Mouse (Mus musculus) liver, embryonic 12.5 days (tissue): Measurements from ENCODE around the gene Cacna2d3. TPM values are rescaled to one million over a fixed set of nuclear protein-coding genes. Genes with fewer than 3 reads are reported as not detected.

Source experiments
- ATAC-seq: fragments of 200-750 bp; cut with Nextera tagmentation; 2 replicates; pipeline ENCODE4 v1.8.0; 2017; ENCODE audit warnings: moderate number of reproducible peaks, mild to moderate bottlenecking, moderate library complexity
- H3K27ac ChIP-seq: fragments of 300-500 bp; sonication (generic); 2 replicates; pipeline ENCODE4 v1.5.1; 2016; ENCODE audit warnings: mild to moderate bottlenecking
- H3K27me3 ChIP-seq: fragments of 300-500 bp; sonication (generic); replicated peaks from 2 replicates; pipeline ENCODE4 v1.6.1; 2016; ENCODE audit warnings: mild to moderate bottlenecking, moderate library complexity
- H3K36me3 ChIP-seq: fragments of 300-500 bp; sonication (generic); 2 replicates; pipeline ENCODE4 v1.6.1; 2016; ENCODE audit warnings: mild to moderate bottlenecking, moderate library complexity
- H3K4me1 ChIP-seq: fragments of 300-500 bp; sonication (generic); 2 replicates; pipeline ENCODE4 v1.6.1; 2016
- H3K4me2 ChIP-seq: fragments of 300-500 bp; sonication (generic); 2 replicates; pipeline ENCODE4 v1.6.1; 2016; ENCODE audit warnings: mild to moderate bottlenecking, moderate library complexity
- H3K4me3 ChIP-seq: fragments of 300-500 bp; sonication (generic); 2 replicates; pipeline ENCODE4 v1.5.1; 2016; ENCODE audit warnings: mild to moderate bottlenecking, moderate library complexity
- H3K9ac ChIP-seq: fragments of 300-500 bp; sonication (generic); 2 replicates; pipeline ENCODE4 v1.6.1; 2016; ENCODE audit warnings: mild to moderate bottlenecking, moderate library complexity
- H3K9me3 ChIP-seq: fragments of 300-500 bp; sonication (generic); replicated peaks from 2 replicates; pipeline ENCODE4 v1.6.1; 2016; ENCODE audit warnings: mild to moderate bottlenecking, moderate library complexity
- WGBS: fragments of 180-500 bp; shearing (Covaris S2); methylation state at CpG from one replicate; pipeline ENCODE4 v1.1.7; 2016; ENCODE audit not compliant: insufficient replicate concordance; 5-methylcytosine and 5-hydroxymethylcytosine counted together
- polyA plus RNA-seq: library from polyadenylated mRNA; unstranded; fragments of >200 nt; fragmentation: Nextera tagmentation; extraction: Ambion mirVana; gene quantifications from 2 replicates; pipeline ENCODE4 v1.2.1, GENCODE M21; 2016

Cacna2d3 gene
- polyA plus RNA-seq, 1 experiment from 2014 or later = 0.39 TPM

DNA sequence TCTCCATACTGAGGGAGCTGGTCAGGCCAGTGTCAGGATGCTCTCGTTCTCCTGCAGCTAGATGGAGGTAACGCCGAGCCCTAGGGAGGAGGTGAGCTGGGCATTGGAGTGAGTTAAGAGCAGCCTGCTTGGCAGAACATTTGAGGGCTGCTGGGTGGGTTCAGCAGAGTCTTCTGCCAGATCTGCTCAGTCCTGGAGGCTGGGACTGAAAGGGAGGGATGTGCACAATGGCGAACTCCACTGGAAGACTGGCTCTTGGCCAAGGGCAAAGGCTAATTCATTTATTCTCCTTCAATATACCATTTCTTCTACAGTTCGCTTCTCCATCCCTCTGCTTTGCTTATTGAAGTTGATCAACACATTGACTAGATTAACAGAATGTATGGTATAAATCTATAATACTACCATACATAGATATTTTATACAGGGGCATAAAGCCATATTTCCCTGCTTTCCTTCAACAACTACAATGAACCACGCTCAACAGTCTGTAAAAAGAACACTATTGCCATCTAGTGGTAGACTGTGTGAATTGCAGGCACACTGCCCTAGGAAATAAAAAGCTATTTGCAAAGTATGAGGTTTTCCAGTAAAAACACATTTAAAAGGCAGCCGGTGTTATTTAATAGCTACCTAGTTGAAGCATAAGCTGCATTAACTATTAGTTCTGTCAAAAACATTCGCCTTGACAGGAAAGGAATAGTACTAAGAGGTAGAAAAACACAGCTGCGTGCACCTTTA lies 611.1 kb downstream of the Cacna2d3 start:
- H3K4me3 ChIP-seq = no peak overlapping the region
- WGBS = 59% methylated on average over 9 of the region's 9 CpGs
- no peak overlapping the region for H3K9ac ChIP-seq
- H3K27ac ChIP-seq = no peak overlapping the region
- H3K27me3 ChIP-seq = no peaks in the 10 kb centered on the region
- no peaks in the 10 kb centered on the region for H3K36me3 ChIP-seq
- H3K4me2 ChIP-seq = no peak overlapping the region
- no peaks in the 10 kb centered on the region for H3K4me1 ChIP-seq
- no peaks in the 10 kb centered on the region for H3K9me3 ChIP-seq
- ATAC-seq = no peak

DNA sequence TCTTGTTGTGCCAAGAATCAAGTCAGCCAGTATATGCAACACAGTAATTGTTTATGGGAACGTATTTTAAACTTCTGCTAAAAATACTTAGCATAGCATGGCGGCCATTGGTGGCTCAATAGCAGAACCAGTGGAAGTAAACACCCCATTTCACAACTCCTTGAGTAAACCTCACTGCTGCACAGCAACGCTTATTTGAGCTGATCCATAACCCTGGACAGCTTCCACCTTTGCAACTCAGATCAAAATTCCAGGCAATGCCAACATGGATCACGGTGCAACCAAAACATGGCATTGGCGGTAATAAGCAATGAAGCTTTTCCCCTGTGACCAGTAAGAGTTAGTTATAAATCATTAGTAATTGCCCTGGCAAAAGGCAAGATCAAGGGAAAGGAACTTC lies 614.2 kb downstream of the Cacna2d3 start:
- Histone ChIP-seq H3K4me3 (no peak overlapping the region), H3K9ac (no peak overlapping the region), H3K27me3 (no peaks in the 10 kb centered on the region), H3K9me3 (no peaks in the 10 kb centered on the region), H3K36me3 (no peaks in the 10 kb centered on the region), H3K27ac (no peak overlapping the region), H3K4me2 (no peak overlapping the region), H3K4me1 (no peaks in the 10 kb centered on the region)
- 72% methylated on average over 5 of the region's 5 CpGs for WGBS
- ATAC-seq = no peak

DNA sequence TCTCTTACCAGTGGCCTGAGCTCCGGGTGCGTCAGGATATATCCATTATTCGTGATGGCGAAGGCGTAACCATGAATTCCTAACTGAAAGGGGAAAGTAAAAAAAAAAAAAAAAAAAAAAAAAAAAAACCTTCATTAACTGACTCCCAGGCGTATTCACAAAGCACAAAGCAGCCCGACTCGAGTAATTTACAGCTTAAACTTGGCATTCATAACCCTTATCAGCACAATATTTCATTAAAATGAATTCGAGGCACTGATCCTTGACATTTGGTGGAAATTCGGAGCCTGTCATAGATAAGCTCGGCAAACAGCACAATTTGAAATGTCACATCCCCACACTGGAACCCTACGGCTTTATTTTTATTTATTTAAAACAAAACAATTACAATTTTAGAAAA lies 623.9 kb downstream of the Cacna2d3 start:
- no peaks in the 10 kb centered on the region for H3K9me3 ChIP-seq
- no peak overlapping the region for H3K4me3 ChIP-seq
- no peaks in the 10 kb centered on the region for H3K4me1 ChIP-seq
- no peaks in the 10 kb centered on the region for H3K36me3 ChIP-seq
- WGBS = 60% methylated on average over 12 of the region's 12 CpGs
- no peak for ATAC-seq
- H3K9ac ChIP-seq = no peak overlapping the region
- H3K27me3 ChIP-seq = no peaks in the 10 kb centered on the region
- H3K27ac ChIP-seq = no peak overlapping the region
- no peak overlapping the region for H3K4me2 ChIP-seq

DNA sequence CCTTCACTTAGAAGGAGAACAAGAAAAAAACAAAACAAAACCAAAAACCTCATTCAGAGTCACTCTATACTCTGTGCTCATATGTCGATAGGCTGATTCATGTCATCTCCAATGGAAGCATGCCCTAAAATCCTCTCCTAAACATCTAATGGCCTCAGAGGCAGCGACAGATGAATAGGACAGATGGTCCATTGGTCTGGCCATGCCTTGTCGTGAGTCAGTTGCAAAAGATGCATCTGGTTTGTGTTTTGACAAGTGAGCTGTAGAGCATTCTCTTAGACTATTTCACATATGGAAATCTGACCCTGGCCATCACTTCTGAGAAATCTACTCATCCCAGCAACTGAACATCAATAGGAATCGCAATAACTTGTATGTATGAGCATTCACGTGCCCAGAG lies 626.2 kb downstream of the Cacna2d3 start:
- no peaks in the 10 kb centered on the region for H3K36me3 ChIP-seq
- H3K4me1 ChIP-seq = no peaks in the 10 kb centered on the region
- H3K9ac ChIP-seq = no peak overlapping the region
- no peaks in the 10 kb centered on the region for H3K27me3 ChIP-seq
- no peak overlapping the region for H3K4me2 ChIP-seq
- H3K4me3 ChIP-seq = no peak overlapping the region
- no peak overlapping the region for H3K27ac ChIP-seq
- no peak for ATAC-seq
- 67% methylated on average over 5 of the region's 5 CpGs for WGBS
- no peaks in the 10 kb centered on the region for H3K9me3 ChIP-seq

DNA sequence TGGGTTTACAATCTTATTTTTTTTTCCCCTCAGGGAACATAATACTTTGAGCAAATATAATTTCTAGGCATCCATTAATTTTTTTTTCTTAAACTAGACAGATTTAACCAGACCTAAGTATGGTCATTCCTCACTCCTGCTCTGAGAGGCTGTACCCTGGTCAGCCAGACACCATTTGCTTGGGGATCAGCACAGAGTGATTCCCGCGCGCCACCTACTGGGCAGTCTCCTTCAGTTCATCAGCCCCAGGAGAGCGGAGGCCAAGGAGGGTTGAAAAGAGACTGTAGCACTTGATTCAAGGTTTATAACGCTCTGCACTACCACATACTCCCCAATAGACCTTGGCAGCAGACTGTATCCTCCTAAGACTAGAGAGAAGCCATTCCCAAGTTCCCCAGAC lies 631.6 kb downstream of the Cacna2d3 start:
- Histone ChIP-seq H3K4me1 (no peaks in the 10 kb centered on the region), H3K36me3 (no peaks in the 10 kb centered on the region), H3K27me3 (no peaks in the 10 kb centered on the region; the same call in 1 of the 2 replicates), H3K4me2 (no peak overlapping the region), H3K27ac (no peak overlapping the region), H3K9ac (no peak overlapping the region), H3K4me3 (no peak overlapping the region), H3K9me3 (no peaks in the 10 kb centered on the region)
- WGBS = 2% methylated on average over 5 of the region's 5 CpGs
- ATAC-seq = no peak

DNA sequence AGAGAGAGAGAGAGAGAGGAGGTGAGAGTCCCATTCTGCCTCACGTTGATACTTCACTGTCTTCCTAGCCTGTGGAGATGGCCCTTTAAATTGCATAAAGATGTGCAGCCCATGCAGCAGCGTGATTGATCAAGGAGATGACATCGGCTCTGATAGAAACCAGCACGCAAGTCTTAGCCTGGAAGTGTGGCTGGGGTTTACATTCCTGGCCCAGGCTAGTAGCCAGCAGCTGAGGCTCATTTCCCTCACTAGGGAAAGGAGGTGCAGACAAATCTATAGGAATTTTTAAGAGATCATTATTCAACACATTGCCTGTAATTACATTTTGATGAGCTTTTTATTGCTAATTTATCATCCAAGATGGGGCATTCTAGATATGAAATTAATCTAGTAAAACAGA lies 635.1 kb downstream of the Cacna2d3 start:
- H3K9ac ChIP-seq = no peak overlapping the region
- H3K27me3 ChIP-seq = no peaks in the 10 kb centered on the region; the same call in 1 of the 2 replicates
- H3K4me1 ChIP-seq = no peaks in the 10 kb centered on the region
- no peaks in the 10 kb centered on the region for H3K9me3 ChIP-seq
- H3K4me2 ChIP-seq = no peak overlapping the region
- 61% methylated on average over 4 of the region's 4 CpGs for WGBS
- no peak overlapping the region for H3K4me3 ChIP-seq
- H3K27ac ChIP-seq = no peak overlapping the region
- no peak for ATAC-seq
- no peaks in the 10 kb centered on the region for H3K36me3 ChIP-seq

DNA sequence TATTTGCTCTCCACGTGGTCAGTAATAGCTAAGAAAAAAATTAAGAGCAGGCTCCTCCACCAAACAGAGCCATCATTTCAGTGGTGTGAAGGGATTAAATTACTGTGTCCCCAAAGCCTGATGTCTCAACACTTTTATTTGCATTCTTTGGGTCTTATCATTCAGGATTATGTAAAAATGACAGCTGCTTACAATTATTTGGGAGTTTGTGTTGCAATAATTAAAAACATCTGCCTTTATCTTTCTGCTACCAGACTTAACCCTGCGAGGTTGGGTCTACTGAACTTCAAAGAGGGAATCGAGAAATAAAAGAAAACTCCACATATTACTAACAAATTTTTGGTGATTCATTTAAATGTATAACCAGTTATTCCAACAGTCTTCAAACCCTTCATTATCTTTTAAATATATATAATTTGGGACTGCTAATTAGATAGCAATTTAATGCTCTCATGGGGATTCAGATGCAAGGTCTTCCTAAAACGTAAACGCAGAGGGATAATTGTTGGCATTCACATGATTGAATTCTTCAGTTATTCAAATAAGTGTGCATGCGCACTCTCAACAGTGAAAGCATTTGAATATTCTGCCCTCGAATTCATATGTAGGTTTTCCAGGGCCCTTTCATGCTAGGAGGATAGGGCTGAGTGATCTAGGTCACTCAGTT lies 636.0 kb downstream of the Cacna2d3 start:
- Histone ChIP-seq H3K27ac (no peak overlapping the region), H3K27me3 (no peaks in the 10 kb centered on the region; the same call in 1 of the 2 replicates), H3K9ac (no peak overlapping the region), H3K4me2 (no peak overlapping the region), H3K36me3 (no peaks in the 10 kb centered on the region), H3K4me1 (no peaks in the 10 kb centered on the region), H3K4me3 (no peak overlapping the region), H3K9me3 (no peaks in the 10 kb centered on the region)
- no peak for ATAC-seq
- 68% methylated on average over 7 of the region's 7 CpGs for WGBS

DNA sequence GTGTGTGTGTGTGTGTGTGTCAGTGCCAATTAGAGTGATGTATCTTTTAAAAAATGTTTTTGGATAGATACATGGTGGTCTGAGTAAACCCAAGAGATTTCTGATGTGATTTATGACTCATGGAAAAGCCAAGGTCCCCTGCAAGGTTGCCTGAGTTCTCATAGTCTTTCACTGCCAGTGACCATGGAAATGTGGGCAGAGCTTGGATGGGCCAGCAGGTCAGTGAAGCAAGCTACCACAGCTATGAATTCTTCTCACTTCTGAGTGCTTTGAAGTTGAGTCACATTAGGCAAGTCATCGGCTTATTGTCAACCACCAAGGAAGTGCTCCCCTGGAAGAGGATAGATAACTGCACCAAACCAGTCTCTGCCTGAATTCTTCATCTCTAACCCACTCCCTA lies 639.5 kb downstream of the Cacna2d3 start:
- H3K9me3 ChIP-seq = no peaks in the 10 kb centered on the region
- no peak overlapping the region for H3K4me3 ChIP-seq
- no peaks in the 10 kb centered on the region for H3K27me3 ChIP-seq
- no peak for ATAC-seq
- 40% methylated on average over 1 of the region's 1 CpGs for WGBS
- H3K4me1 ChIP-seq = no peaks in the 10 kb centered on the region
- H3K27ac ChIP-seq = no peak overlapping the region
- H3K36me3 ChIP-seq = no peaks in the 10 kb centered on the region
- H3K4me2 ChIP-seq = no peak overlapping the region
- no peak overlapping the region for H3K9ac ChIP-seq

DNA sequence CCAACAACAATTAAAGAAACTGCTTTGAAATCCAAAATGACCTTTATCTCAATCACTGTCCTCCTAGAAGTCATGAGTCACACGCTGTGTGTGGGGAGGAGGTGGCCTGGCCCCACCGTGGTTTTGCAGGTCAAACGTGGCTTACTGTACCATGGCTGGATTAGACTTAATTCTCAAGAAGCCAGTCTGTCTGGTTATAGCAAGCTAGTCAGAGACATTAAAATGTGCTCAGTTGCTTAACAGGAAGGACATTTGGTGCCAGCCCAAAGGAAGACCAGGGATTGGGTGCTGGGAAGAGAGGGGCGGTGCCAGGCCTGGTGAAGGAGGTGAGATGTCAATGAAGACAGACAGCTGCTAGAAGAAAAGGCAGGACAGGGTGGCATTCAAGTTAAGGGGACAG lies 641.0 kb downstream of the Cacna2d3 start:
- H3K4me3 ChIP-seq = no peak overlapping the region
- ATAC-seq = no peak
- no peaks in the 10 kb centered on the region for H3K27me3 ChIP-seq
- H3K9ac ChIP-seq = no peak overlapping the region
- no peaks in the 10 kb centered on the region for H3K9me3 ChIP-seq
- H3K27ac ChIP-seq = no peak overlapping the region
- 47% methylated on average over 4 of the region's 4 CpGs for WGBS
- no peak overlapping the region for H3K4me2 ChIP-seq
- no peaks in the 10 kb centered on the region for H3K36me3 ChIP-seq
- no peaks in the 10 kb centered on the region for H3K4me1 ChIP-seq

DNA sequence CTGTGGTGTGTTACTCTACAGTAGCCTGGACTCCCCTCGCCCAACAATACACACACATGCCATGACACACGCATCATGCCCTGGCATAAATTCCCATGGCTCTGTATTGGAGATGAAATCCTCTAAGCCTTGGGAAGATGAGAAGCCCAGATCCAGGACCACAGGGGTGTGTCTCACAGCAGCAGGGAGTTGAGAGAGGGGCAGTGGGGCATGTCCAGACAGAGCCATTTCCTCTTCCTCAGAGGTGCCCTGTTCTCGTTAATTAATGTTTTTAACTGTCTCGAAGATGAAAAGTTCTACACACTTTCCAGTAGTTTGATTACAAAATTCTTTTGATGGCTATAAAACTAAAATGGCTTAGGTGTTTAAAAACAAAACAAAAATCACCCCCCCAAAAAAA lies 641.4 kb downstream of the Cacna2d3 start:
- no peak for ATAC-seq
- 59% methylated on average over 4 of the region's 4 CpGs for WGBS
- H3K4me2 ChIP-seq = no peak overlapping the region
- no peaks in the 10 kb centered on the region for H3K36me3 ChIP-seq
- H3K9me3 ChIP-seq = no peaks in the 10 kb centered on the region
- H3K9ac ChIP-seq = no peak overlapping the region
- no peaks in the 10 kb centered on the region for H3K27me3 ChIP-seq
- no peak overlapping the region for H3K27ac ChIP-seq
- H3K4me3 ChIP-seq = no peak overlapping the region
- no peaks in the 10 kb centered on the region for H3K4me1 ChIP-seq

DNA sequence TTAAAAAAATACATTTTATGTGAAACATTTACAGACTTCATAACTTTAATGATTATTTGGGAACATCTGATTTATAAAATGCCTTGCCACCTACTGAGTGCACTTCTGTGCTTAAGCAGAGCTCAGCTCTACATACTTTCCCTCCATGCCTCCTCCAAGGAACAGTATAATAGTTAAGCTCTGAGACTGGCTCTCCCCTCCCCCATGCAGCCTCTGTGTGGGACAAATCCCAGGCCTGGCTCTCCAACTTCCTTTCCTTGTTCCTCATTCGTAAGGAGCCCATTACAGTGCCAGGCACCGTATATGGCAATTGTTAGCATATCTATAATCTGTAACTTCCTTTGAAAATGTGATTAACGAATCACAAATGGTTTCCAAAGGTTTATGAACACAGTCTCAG lies 644.2 kb downstream of the Cacna2d3 start:
- H3K4me3 ChIP-seq = no peak overlapping the region
- no peaks in the 10 kb centered on the region for H3K4me1 ChIP-seq
- no peaks in the 10 kb centered on the region for H3K36me3 ChIP-seq
- H3K27me3 ChIP-seq = no peaks in the 10 kb centered on the region
- 38% methylated on average over 3 of the region's 3 CpGs for WGBS
- no peak overlapping the region for H3K27ac ChIP-seq
- H3K9ac ChIP-seq = no peak overlapping the region
- H3K9me3 ChIP-seq = no peaks in the 10 kb centered on the region
- ATAC-seq = no peak
- H3K4me2 ChIP-seq = no peak overlapping the region

DNA sequence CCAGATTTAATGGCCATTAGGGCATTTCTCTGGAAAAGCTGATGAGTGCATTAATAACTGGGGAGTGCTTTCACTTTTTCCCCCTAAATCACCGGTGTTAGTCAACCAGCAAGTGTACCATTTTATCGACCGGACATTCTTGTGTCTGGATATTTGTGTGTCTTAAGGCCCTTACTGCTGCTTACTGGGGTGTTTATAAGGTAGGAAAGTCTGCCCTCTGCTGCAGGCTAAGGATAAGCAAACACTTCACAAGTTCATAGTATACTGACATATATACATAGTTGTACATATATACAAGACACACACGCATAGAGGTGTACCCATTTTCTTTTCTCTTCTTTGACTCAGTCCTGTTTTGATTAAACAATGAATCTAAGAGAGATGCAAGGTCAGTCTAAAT lies 647.9 kb downstream of the Cacna2d3 start:
- H3K4me3 ChIP-seq = no peak overlapping the region
- H3K4me1 ChIP-seq = no peaks in the 10 kb centered on the region
- H3K9ac ChIP-seq = no peak overlapping the region
- no peak overlapping the region for H3K4me2 ChIP-seq
- WGBS = 79% methylated on average over 4 of the region's 4 CpGs
- ATAC-seq = no peak
- no peaks in the 10 kb centered on the region for H3K9me3 ChIP-seq
- H3K27ac ChIP-seq = no peak overlapping the region
- H3K36me3 ChIP-seq = no peaks in the 10 kb centered on the region
- H3K27me3 ChIP-seq = no peaks in the 10 kb centered on the region
